Mouse (Mus musculus) gastrocnemius, postnatal 36 days (tissue): ENCODE measurements around the gene Tet3. TPM values are rescaled to one million over a fixed set of nuclear protein-coding genes. Genes with fewer than 3 reads are reported as not detected.

Experiments used
- DNase-seq, 2 experiments: peaks; one replicate each; pipeline ENCODE4 v3.0.0; 2022
- intact Hi-C: fragments of 180-260 bp; cut with DNase I; formaldehyde crosslinking; loops from one replicate; pipeline ENCODE4 v1.15.1; 2025
- total RNA-seq, 2 experiments: library from RNA; stranded (reverse); gene quantifications; 2 replicates each; pipeline ENCODE4 v1.2.3; 2021

The Tet3 gene
- total RNA-seq, 2 experiments from 2014 or later = 21.1 to 23.7 TPM

GRCm38 (mm10) chr6:83419516-83419915 lies 39.4 kb downstream of the Tet3 start:
- intact Hi-C loops = no loop called here
- no peak for DNase-seq

- intact Hi-C loops = no loop called here
These were observed 41.4 kb downstream of the Tet3 start for GRCm38 (mm10) chr6:83417531-83417930.

GRCm38 (mm10) chr6:83417104-83417502 lies 41.8 kb downstream of the Tet3 start:
- DNase-seq = no peak
- intact Hi-C loops = no loop called here

More at GRCm38 (mm10) chr6:83417531-83417930, 41.4 kb downstream of the Tet3 start:
- no peak for DNase-seq

- intact Hi-C loops = no loop called here
- DNase-seq = no peak
These were observed 42.4 kb downstream of the Tet3 start for GRCm38 (mm10) chr6:83416261-83417103.

GRCm38 (mm10) chr6:83415356-83415940 lies 43.4 kb downstream of the Tet3 start:
- intact Hi-C loops = no loop called here
- no peak for DNase-seq

GRCm38 (mm10) chr6:83414601-83415355 lies 44.1 kb downstream of the Tet3 start:
- DNase-seq = no peak
- intact Hi-C loops = no loop called here

- no peak for DNase-seq
- intact Hi-C loops = no loop called here
These were observed 45.2 kb downstream of the Tet3 start for GRCm38 (mm10) chr6:83413686-83414085.

GRCm38 (mm10) chr6:83412854-83413401 lies 46.0 kb downstream of the Tet3 start:
- no peak for DNase-seq
- intact Hi-C loops = no loop called here

GRCm38 (mm10) chr6:83412362-83412853 lies 46.5 kb downstream of the Tet3 start:
- DNase-seq = no peak
- intact Hi-C loops = no loop called here

GRCm38 (mm10) chr6:83411635-83412361 lies 47.1 kb downstream of the Tet3 start:
- no peak for DNase-seq
- intact Hi-C loops = no loop called here

- no peak for DNase-seq
- intact Hi-C loops = no loop called here
These were observed 48.7 kb downstream of the Tet3 start for GRCm38 (mm10) chr6:83410046-83410706.

GRCm38 (mm10) chr6:83408510-83408909 lies 50.4 kb downstream of the Tet3 start:
- no peak for DNase-seq
- intact Hi-C loops = loop anchor here (5.0 kb wide), 1 partner anchor 36 kb away; no protein-coding TSS in a partner anchor

- intact Hi-C loops = loop anchor here (5.0 kb wide), 1 partner anchor 33 kb away; no protein-coding TSS in a partner anchor
- DNase-seq = no peak
These were observed 53.3 kb downstream of the Tet3 start for GRCm38 (mm10) chr6:83405511-83406064.

- no peak for DNase-seq
- intact Hi-C loops = no loop called here
These were observed 54.3 kb downstream of the Tet3 start for GRCm38 (mm10) chr6:83404571-83404970.

GRCm38 (mm10) chr6:83403481-83403880 lies 55.4 kb downstream of the Tet3 start:
- intact Hi-C loops = no loop called here
- DNase-seq = no peak

GRCm38 (mm10) chr6:83399790-83400189 lies 59.1 kb downstream of the Tet3 start:
- intact Hi-C loops = no loop called here
- DNase-seq = no peak

GRCm38 (mm10) chr6:83397728-83398127 lies 61.2 kb downstream of the Tet3 start:
- no peak for DNase-seq
- intact Hi-C loops = no loop called here

- no peak for DNase-seq
- intact Hi-C loops = no loop called here
These were observed 62.2 kb downstream of the Tet3 start for GRCm38 (mm10) chr6:83396711-83397110.

GRCm38 (mm10) chr6:83395544-83396229 lies 63.2 kb downstream of the Tet3 start:
- no peak for DNase-seq
- intact Hi-C loops = no loop called here
